Mouse (Mus musculus) embryo, embryonic 10 days (tissue): ENCODE measurements around the gene Mogs.
A peak's percentile ranks its signal among the peaks of the same experiment; 100 is the strongest.

Experiments used
- DNase-seq: peaks from one replicate; pipeline ENCODE4 v3.0.0-alpha.2; 2015; ENCODE audit warnings: low spot score

Gene Mogs

GRCm38 (mm10) chr6:83115011-83115671 is at the start of gene Mogs:
Gene Mogs (plus strand): TSS chr6:83115496.
- DNase-seq = peak; percentile 95

- DNase-seq = no peak
Observed at GRCm38 (mm10) chr6:83065995-83066394, 49.3 kb upstream of the Mogs start.

- no peak for DNase-seq
Observed at GRCm38 (mm10) chr6:83066441-83066840, 48.9 kb upstream of the Mogs start.

- DNase-seq = no peak
Observed at GRCm38 (mm10) chr6:83068221-83068620, 47.1 kb upstream of the Mogs start.

- no peak for DNase-seq
Observed at GRCm38 (mm10) chr6:83068706-83069487, 46.4 kb upstream of the Mogs start.

- DNase-seq = no peak
Observed at GRCm38 (mm10) chr6:83069488-83070246, 45.6 kb upstream of the Mogs start.

GRCm38 (mm10) chr6:83070247-83070310 is 45.2 kb upstream of the Mogs start, which contains the start of gene Tlx2:
Gene Tlx2 (minus strand): TSS chr6:83070293.
- DNase-seq = no peak

GRCm38 (mm10) chr6:83070311-83071219 is 44.7 kb upstream of the Mogs start:
- peak; percentile 46 for DNase-seq

GRCm38 (mm10) chr6:83071220-83071619 is 44.1 kb upstream of the Mogs start:
- DNase-seq = peak; percentile 35

- peak; percentile 44 for DNase-seq
Observed at GRCm38 (mm10) chr6:83074979-83075378, 40.3 kb upstream of the Mogs start.

GRCm38 (mm10) chr6:83077630-83078323 is 37.5 kb upstream of the Mogs start, which contains the start of gene Pcgf1:
Gene Pcgf1 (plus strand): TSS chr6:83077869.
- DNase-seq = peak; percentile 78

GRCm38 (mm10) chr6:83078324-83078858 is 36.9 kb upstream of the Mogs start:
- peak; percentile 98 for DNase-seq

- DNase-seq = no peak
Observed at GRCm38 (mm10) chr6:83080210-83080609, 35.1 kb upstream of the Mogs start.

GRCm38 (mm10) chr6:83083497-83083896 is 31.8 kb upstream of the Mogs start:
- no peak for DNase-seq

GRCm38 (mm10) chr6:83084477-83084876 is 30.8 kb upstream of the Mogs start:
- DNase-seq = no peak

GRCm38 (mm10) chr6:83086121-83087035 is 28.9 kb upstream of the Mogs start, which contains the start of gene Lbx2:
Gene Lbx2 (plus strand): TSS chr6:83086367.
- DNase-seq = no peak

GRCm38 (mm10) chr6:83087205-83087925 is 27.9 kb upstream of the Mogs start:
- DNase-seq = peak; percentile 49

GRCm38 (mm10) chr6:83087926-83088260 is 27.4 kb upstream of the Mogs start:
- DNase-seq = no peak

- DNase-seq = peak; percentile 3
Observed at GRCm38 (mm10) chr6:83092416-83093127, 22.7 kb upstream of the Mogs start.
